Mouse (Mus musculus): ENCODE measurements around the gene Ift88. TPM values are rescaled to one million over a fixed set of nuclear protein-coding genes. Genes with fewer than 3 reads are reported as not detected.
"Not testable (repeated sequence)": the region's sequence is repeated elsewhere in the genome, so short reads cannot be mapped to it uniquely, and the experiment has no call there.

The Ift88 gene
- polyA plus RNA-seq, 1 experiment from 2014 or later = 17.0 TPM

DNA sequence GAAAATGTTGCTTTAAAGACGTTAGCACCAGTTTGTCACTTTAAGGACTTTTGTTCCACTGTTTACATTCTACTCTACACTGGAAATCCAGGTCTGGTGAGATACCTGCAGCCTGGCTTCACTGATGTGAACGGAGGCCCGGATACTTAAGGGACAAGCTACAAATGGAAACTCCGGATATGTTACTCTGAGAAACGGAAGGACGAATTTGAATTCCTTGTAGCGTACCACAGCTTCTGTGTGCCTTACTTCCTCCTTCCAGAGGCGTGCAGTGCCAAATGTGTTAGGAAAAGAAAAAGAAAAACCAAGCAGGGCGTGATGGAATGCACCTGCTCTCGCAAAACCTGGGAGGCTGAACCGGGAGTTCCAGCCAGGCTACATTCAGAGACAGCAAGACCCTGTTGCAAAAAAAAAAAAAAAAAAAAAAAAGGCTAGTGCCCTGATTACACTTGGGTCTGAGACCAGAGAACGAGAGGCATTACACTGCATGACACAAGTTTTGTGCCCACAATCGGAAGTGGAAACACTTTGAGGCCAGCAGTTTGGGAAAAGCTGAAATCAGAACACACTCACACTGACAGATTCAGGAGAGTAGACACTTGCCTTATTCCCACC lies 24.9 kb upstream of the Ift88 start:
- peak overlapping the region; percentile 70; the same call in 1 of the 2 replicates for H3K9ac ChIP-seq
- H3K9me3 ChIP-seq = no peaks in the 10 kb centered on the region
- peak; percentile 24; the same call in 1 of the 2 replicates for ATAC-seq (ENCODE audit: low FRiP score, low read depth)
- no peaks in the 10 kb centered on the region for H3K36me3 ChIP-seq
- peaks cover 5% of the 10 kb centered on the region; the same call in 1 of the 2 replicates for H3K27me3 ChIP-seq
- H3K4me2 ChIP-seq = peak overlapping the region; percentile 82
- H3K27ac ChIP-seq (replicated peaks) = no peak overlapping the region
- H3K4me3 ChIP-seq = peak overlapping the region; percentile 66
- peaks cover 5% of the 10 kb centered on the region for H3K4me1 ChIP-seq (replicated peaks)
- WGBS = 21% methylated on average over 13 of the region's 13 CpGs

DNA sequence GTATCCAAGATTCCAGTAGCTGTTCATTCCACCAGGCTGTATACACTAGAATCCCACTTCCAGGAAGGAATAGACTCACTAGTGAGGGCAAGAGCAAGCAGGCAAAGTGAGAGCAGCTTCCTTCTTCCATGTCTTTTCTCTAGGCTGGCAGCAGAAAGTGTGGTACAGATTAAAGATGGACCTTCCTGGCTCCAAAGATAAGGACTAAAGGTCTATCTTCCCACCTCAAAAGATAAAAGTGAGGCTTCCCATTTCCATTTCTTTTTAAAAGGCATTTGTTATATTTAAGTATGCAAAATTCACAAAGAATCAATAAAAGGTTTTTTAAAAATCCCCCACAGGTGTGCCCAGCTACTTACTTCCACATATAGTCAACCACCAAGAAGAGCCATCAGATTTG lies 21.0 kb upstream of the Ift88 start:
- Histone ChIP-seq H3K9ac (no peak overlapping the region), H3K4me1 (replicated peaks) (peaks cover 11% of the 10 kb centered on the region), H3K36me3 (no peaks in the 10 kb centered on the region), H3K27ac (replicated peaks) (no peak overlapping the region), H3K9me3 (no peaks in the 10 kb centered on the region), H3K4me2 (no peak overlapping the region), H3K27me3 (peaks cover 5% of the 10 kb centered on the region; the same call in 1 of the 2 replicates), H3K4me3 (no peak overlapping the region)
- no peak for ATAC-seq (ENCODE audit: low FRiP score, low read depth)

DNA sequence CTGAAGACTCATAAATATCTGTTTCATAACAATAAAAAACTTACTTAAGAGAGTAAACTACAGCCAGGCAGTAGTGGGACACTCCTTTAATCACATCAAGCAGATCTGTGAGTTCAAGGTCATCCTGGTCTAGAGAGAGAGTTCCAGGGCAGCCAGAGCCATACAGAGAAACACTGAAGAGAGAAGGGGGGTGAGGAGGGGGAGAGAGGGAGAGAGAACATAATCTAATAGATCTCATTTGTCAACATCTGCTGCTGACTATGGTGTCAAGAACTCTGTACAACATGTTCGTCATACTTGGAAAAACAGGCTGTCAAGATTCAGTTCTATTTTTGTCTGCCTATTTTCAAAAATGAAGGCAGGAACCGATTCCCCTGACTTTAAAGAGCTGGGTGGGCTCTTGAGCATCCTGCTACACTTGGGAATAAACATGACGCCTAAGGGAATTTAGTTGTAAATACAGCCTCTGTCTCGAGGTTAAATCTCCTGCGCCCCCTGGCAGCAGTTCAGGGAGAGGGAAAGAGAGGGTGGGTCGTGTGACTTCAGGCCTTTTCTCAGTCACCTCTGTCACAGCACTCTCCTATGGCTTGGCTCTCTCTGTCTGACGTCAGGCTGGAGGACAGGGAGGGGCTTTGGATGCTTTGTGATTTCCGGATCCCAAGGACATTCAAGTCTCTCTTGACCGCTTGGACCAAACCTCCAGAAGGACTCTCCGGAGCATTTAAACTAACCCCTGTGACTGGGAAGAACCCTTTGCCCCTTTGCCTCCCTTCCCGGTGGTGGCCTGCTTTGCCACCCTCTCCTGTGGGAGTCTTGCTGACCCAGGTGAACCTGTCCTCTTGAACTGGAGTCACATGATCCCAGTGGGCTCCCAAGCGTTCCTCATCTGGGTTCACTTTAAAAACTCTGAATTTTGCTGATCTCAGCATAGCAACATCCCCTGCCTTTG lies 16.5 kb upstream of the Ift88 start:
- WGBS = 4% methylated on average over 12 of the region's 12 CpGs
- no peak overlapping the region for H3K4me3 ChIP-seq
- H3K9me3 ChIP-seq = no peaks in the 10 kb centered on the region
- peak overlapping the region; percentile 37 for H3K4me2 ChIP-seq
- H3K9ac ChIP-seq = no peak overlapping the region
- peaks cover 6% of the 10 kb centered on the region; the same call in 1 of the 2 replicates for H3K4me1 ChIP-seq (replicated peaks)
- no peaks in the 10 kb centered on the region for H3K36me3 ChIP-seq
- H3K27ac ChIP-seq (replicated peaks) = no peak overlapping the region
- H3K27me3 ChIP-seq = no peaks in the 10 kb centered on the region
- ATAC-seq (ENCODE audit: low FRiP score, low read depth) = peak; percentile 76; the same call in 1 of the 2 replicates

DNA sequence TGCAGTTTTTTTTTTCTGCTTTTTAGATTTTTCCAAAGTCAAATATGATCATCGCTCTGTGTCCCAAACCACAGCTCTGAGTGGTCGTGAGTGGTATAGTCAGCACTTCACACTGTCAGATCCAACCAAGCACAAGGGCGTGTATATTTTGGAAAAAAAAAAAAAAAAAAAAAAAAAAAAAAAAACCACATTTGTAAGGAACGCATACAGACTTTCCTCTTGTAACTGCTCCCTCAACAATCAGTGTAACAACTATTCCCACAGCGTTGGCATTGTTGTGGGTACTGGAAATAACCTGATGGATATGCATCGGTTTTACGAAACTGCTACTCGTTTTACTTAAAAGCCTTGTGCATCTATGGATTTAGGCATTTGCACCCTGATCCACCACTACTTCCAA lies 15.8 kb upstream of the Ift88 start:
- H3K4me3 ChIP-seq = no peak overlapping the region
- no peaks in the 10 kb centered on the region for H3K27me3 ChIP-seq
- no peaks in the 10 kb centered on the region for H3K36me3 ChIP-seq
- no peak overlapping the region for H3K27ac ChIP-seq (replicated peaks)
- peaks cover 6% of the 10 kb centered on the region; the same call in 1 of the 2 replicates for H3K4me1 ChIP-seq (replicated peaks)
- no peak overlapping the region for H3K9ac ChIP-seq
- H3K9me3 ChIP-seq = no peaks in the 10 kb centered on the region
- H3K4me2 ChIP-seq = no peak overlapping the region
- WGBS = 80% methylated on average over 8 of the region's 8 CpGs
- no peak for ATAC-seq (ENCODE audit: low FRiP score, low read depth)

DNA sequence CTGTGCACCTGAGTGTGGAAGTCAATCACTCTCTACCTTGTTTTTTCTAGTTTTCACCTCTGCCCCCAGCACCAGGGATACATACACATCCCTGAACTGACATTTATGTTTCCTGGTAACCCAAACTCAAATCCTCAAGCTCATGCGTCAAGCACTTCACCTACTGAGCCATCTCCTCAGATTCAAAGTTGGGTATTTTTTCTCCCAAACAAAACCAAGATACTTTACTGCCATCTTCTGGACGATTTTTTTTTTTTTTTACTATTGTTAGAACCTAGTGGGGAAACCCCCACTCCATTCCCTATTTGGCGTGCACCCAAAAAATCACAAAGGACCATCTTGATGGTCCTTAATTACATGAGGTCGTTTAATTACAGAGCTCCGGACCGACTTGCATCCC lies 14.8 kb upstream of the Ift88 start:
- H3K27ac ChIP-seq (replicated peaks) = no peak overlapping the region
- no peak overlapping the region for H3K9ac ChIP-seq
- WGBS = 15% methylated on average over 6 of the region's 6 CpGs
- H3K4me2 ChIP-seq = peak overlapping the region; percentile 38
- no peaks in the 10 kb centered on the region for H3K9me3 ChIP-seq
- H3K4me3 ChIP-seq = peak overlapping the region; percentile 20
- no peaks in the 10 kb centered on the region for H3K36me3 ChIP-seq
- H3K27me3 ChIP-seq = no peaks in the 10 kb centered on the region
- peaks cover 6% of the 10 kb centered on the region; the same call in 1 of the 2 replicates for H3K4me1 ChIP-seq (replicated peaks)
- ATAC-seq (ENCODE audit: low FRiP score, low read depth) = no peak

DNA sequence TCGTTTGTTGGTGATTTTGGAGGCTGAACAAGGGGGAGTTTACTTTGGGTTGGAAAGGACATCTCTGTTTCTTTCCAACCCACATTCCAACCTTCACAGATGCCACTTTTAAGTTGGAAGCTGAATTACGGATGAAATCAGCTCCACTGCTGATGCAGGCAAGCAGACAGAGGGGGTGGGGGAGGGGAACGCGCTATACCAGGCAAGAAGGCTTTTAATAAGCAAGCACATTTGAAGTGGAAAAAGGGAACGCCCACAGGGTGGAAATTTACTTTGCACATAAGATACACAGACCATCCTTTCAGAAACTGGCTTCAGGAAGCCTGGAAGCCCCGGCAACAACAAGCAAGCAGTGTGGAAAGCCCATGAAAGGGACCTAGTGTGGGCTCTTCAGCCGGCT lies 11.7 kb upstream of the Ift88 start:
- WGBS = 59% methylated on average over 7 of the region's 7 CpGs
- H3K4me3 ChIP-seq = no peak overlapping the region
- no peak overlapping the region for H3K4me2 ChIP-seq
- H3K9ac ChIP-seq = no peak overlapping the region
- no peaks in the 10 kb centered on the region for H3K27me3 ChIP-seq
- H3K4me1 ChIP-seq (replicated peaks) = peaks cover 3% of the 10 kb centered on the region; the same call in 1 of the 2 replicates
- H3K27ac ChIP-seq (replicated peaks) = no peak overlapping the region
- no peak for ATAC-seq (ENCODE audit: low FRiP score, low read depth)
- no peaks in the 10 kb centered on the region for H3K36me3 ChIP-seq
- no peaks in the 10 kb centered on the region for H3K9me3 ChIP-seq

DNA sequence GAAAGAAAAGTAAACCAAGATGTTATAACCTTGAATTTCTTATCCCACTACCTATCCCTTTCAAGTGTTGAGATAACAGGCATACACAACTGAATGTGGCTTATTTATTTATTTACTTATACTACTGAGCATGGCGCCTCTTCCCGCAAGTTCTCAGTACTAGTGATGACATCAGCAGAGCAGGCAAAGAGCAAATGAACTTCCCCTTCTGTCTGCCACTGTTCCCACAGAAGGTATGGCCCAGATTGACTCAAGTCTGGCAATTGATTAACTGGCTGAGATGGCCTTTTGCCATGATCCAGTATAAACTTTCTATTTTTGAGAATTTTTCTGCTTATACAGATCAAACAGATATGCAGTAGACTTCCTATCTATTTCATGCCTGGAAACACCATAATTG lies 6.7 kb upstream of the Ift88 start:
- H3K27me3 ChIP-seq = no peaks in the 10 kb centered on the region
- no peak overlapping the region for H3K27ac ChIP-seq (replicated peaks)
- H3K4me1 ChIP-seq (replicated peaks) = no peaks in the 10 kb centered on the region
- H3K9ac ChIP-seq = no peak overlapping the region
- H3K4me3 ChIP-seq = no peak overlapping the region
- ATAC-seq (ENCODE audit: low FRiP score, low read depth) = no peak
- H3K9me3 ChIP-seq = no peaks in the 10 kb centered on the region
- no peaks in the 10 kb centered on the region for H3K36me3 ChIP-seq
- 95% methylated on average over 2 of the region's 2 CpGs for WGBS
- no peak overlapping the region for H3K4me2 ChIP-seq

DNA sequence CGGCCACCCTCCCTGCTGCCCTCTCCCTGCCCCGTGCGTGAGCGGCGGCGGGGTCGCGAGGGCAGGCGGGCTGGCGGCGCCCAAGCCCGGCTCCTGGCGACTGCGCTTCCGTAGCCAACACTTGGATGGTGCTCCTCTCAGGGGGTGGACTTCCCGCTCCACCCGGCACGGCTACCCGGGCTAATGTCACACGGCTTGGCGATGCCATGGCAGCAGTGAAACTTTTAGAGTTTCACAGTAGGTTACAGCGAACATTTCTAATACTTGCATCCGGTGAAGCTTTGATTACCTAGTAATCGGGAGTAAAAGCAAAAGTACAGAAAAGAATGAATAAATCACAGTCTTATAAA lies 325 bp downstream of the Ift88 start:
- Histone ChIP-seq H3K4me3 (peak overlapping the region; percentile 95), H3K9me3 (no peaks in the 10 kb centered on the region), H3K9ac (peak overlapping the region; percentile 84), H3K4me1 (replicated peaks) (peaks cover 7% of the 10 kb centered on the region), H3K36me3 (no peaks in the 10 kb centered on the region), H3K4me2 (peak overlapping the region; percentile 57), H3K27me3 (no peaks in the 10 kb centered on the region), H3K27ac (replicated peaks) (peak overlapping the region; percentile 86)
- WGBS = under 1% methylated on average over 24 of the region's 24 CpGs
- peak; percentile 91 for ATAC-seq (ENCODE audit: low FRiP score, low read depth)

DNA sequence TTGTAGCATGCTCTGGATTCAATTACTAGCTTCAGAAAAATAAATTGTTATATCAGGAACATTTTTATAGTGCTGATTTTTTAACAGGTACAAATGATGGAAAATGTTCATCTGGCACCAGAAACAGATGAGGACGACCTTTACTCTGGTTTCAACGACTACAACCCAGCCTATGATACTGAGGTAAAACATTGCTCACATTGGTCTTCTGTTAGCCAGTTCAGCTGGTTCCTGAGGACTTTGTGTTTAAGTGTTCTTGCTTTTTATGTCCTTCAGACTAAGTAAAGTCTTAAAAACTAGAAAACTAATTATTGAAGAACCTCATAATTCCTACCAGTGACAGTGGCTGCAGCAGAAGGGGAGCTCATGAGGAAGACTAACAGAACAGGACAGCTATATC lies 6.6 kb downstream of the Ift88 start:
- no peak overlapping the region for H3K4me3 ChIP-seq
- no peaks in the 10 kb centered on the region for H3K4me1 ChIP-seq (replicated peaks)
- no peaks in the 10 kb centered on the region for H3K27me3 ChIP-seq
- H3K36me3 ChIP-seq = 0 out of 2 replicates have a peak, but pooled peaks cover 4% of the 10 kb centered on the region
- 87% methylated on average over 2 of the region's 2 CpGs for WGBS
- ATAC-seq (ENCODE audit: low FRiP score, low read depth) = no peak
- no peak overlapping the region for H3K27ac ChIP-seq (replicated peaks)
- no peak overlapping the region for H3K4me2 ChIP-seq
- no peak overlapping the region for H3K9ac ChIP-seq
- H3K9me3 ChIP-seq = no peaks in the 10 kb centered on the region

DNA sequence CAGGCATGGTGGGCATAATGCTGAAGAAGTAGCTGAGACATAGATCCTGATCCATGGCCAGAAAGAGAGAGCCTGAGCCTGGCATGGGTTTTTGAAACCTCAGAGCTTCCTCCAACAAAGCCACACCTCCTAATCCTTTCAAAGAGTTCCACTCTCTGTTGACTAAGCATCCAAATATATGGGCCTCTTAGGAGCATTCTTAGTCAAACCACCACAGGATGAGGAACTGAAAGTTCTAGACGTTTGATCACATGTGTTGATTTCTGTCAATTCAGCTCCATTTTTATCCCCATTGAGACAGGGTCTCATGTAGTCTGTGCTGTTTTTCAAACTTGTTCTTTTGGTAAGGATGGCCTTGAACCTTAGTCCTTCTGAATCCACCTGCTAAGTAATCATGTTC lies 28.7 kb downstream of the Ift88 start:
- Histone ChIP-seq H3K27ac (replicated peaks) (no peak overlapping the region), H3K9me3 (no peaks in the 10 kb centered on the region), H3K9ac (no peak overlapping the region), H3K4me1 (replicated peaks) (no peaks in the 10 kb centered on the region), H3K36me3 (peaks cover 38% of the 10 kb centered on the region), H3K4me2 (no peak overlapping the region), H3K4me3 (no peak overlapping the region), H3K27me3 (no peaks in the 10 kb centered on the region)
- no peak for ATAC-seq (ENCODE audit: low FRiP score, low read depth)
- WGBS = 82% methylated on average over 1 of the region's 1 CpGs

DNA sequence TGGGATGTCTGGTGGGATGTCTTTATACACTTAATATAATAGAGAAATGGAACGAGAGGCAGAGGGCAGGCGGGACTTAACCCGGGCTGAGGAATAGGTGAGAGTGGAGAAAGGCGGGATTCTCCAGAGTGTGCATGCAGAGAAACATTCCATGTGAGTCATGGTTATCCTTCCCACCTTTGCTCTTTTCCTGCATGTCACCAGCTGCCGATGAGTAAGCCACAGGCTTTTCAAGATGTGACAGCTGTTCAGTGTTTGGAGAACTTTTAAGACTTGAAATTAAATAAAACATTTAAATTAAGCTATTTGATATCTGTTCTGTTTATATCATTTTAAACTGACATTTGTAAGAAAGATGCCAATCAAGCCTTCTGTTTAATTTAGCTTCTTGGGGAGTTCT lies 36.0 kb downstream of the Ift88 start:
- no peak for ATAC-seq (ENCODE audit: low FRiP score, low read depth)
- Histone ChIP-seq H3K4me2 (no peak overlapping the region), H3K4me3 (no peak overlapping the region), H3K27ac (replicated peaks) (no peak overlapping the region), H3K36me3 (peaks cover 8% of the 10 kb centered on the region; the same call in 1 of the 2 replicates), H3K27me3 (no peaks in the 10 kb centered on the region), H3K4me1 (replicated peaks) (no peaks in the 10 kb centered on the region), H3K9me3 (no peaks in the 10 kb centered on the region), H3K9ac (no peak overlapping the region)
- WGBS = 88% methylated on average over 5 of the region's 5 CpGs

DNA sequence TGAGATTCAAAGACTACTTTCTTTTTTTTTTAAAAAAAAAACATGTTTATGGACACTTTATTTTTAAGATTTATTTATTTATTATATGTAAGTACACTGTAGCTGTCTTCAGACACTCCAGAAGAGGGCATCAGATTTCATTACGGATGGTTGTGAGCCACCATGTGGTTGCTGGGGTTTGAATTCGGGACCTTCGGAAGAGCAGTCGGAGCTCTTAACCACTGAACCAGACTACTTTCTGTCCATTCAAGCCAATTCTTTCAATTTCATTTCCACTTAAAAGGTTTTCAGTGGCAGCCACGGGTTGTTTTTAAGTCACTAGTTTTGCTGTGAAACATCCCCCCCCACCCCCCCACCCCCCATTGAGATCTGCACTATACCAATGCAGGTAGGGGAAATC lies 36.5 kb downstream of the Ift88 start:
- not testable (repeated sequence) for H3K27ac ChIP-seq (replicated peaks); H3K27me3 ChIP-seq; H3K4me1 ChIP-seq (replicated peaks); H3K9ac ChIP-seq; ATAC-seq (ENCODE audit: low FRiP score, low read depth); H3K9me3 ChIP-seq; H3K4me2 ChIP-seq; H3K36me3 ChIP-seq; H3K4me3 ChIP-seq
- WGBS = 72% methylated on average over 5 of the region's 5 CpGs

Data from hindbrain, embryonic 15.5 days (tissue).